In the genomic region with DNA sequence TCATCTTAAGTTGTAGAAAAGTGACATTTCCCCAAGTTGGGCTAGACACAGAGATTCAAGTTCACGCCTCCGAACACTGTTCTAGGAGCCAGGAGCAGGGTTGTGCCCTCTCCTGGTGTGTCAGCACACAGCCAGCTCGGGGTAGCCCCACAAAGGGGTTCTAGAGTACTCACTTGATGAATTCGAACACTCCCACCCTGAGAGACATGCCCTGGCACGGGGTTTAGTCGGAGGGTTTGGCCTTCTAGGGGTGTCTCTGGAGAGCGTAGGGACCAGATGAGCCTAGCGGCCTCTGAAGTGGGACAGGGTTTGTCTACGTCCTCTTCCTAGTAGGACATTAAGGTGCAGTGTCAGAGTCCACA, we compare ENCODE assay signal across 8 mouse cellular contexts. TPM values are rescaled to one million over a fixed set of nuclear protein-coding genes. Genes with fewer than 3 reads are reported as not detected.
DNase-seq lines count a peak whose midpoint lies in the region; ATAC-seq and TF ChIP-seq lines count a peak whose summit lies in the region.
"Had no signal": no experiment of that assay in that cellular context is flagged by ENCODE, and none has a peak within 500 bp of the region (broad histone marks: within the 10 kb centered on the region; RNA-seq: fewer than 3 reads in every experiment).

No protein-coding gene starts in this region.

- peaks cover 18% of the 10 kb centered on the region; the same call in 1 of the 2 replicates for H3K36me3 ChIP-seq in lung, embryonic 16.5 days (ENCODE audit: control insufficient read depth, insufficient read depth, low read length)
- H3K36me3 ChIP-seq in forebrain, embryonic 12.5 days (replicated peaks) = peaks cover 30% of the 10 kb centered on the region
- H3K36me3 ChIP-seq in intestine, postnatal 0 days (ENCODE audit: control insufficient read depth, insufficient read depth) = peaks cover 32% of the 10 kb centered on the region

- no peaks in the 10 kb centered on the region for H3K9me3 ChIP-seq in lung, embryonic 16.5 days (ENCODE audit: control insufficient read depth, low read length)
- H3K9me3 ChIP-seq in forebrain, embryonic 12.5 days = no peaks in the 10 kb centered on the region
- H3K9me3 ChIP-seq in intestine, postnatal 0 days (ENCODE audit: control insufficient read depth) = no peaks in the 10 kb centered on the region
- H3K9me3 ChIP-seq: limb, embryonic 15.5 days had no signal

- no peak for TF ChIP-seq POLR2A in olfactory bulb, adult 2 months (IDR thresholded peaks at IDR 0.05; ENCODE audit: insufficient read depth, low read depth, low read length)

- TF ChIP-seq CTCF in intestine, postnatal 0 days (IDR thresholded peaks at IDR 0.05; ENCODE audit: low read depth) = no peak
- TF ChIP-seq CTCF in olfactory bulb, adult 2 months (IDR thresholded peaks at IDR 0.05; ENCODE audit: insufficient read depth, low read depth, low read length) = peak; percentile 26; the same call in 1 of the 2 replicates

- no peaks in the 10 kb centered on the region for H3K27me3 ChIP-seq in lung, embryonic 16.5 days (ENCODE audit: control insufficient read depth, insufficient read depth, low read depth, low read length)
- H3K27me3 ChIP-seq in forebrain, embryonic 12.5 days = no peaks in the 10 kb centered on the region
- H3K27me3 ChIP-seq in intestine, postnatal 0 days (replicated peaks; ENCODE audit: control insufficient read depth, insufficient read depth, low read length) = no peaks in the 10 kb centered on the region
- H3K27me3 ChIP-seq: limb, embryonic 15.5 days had no signal

- H3K4me3 ChIP-seq in lung, embryonic 16.5 days (ENCODE audit: low read length) = no peak overlapping the region
- H3K4me3 ChIP-seq in forebrain, embryonic 12.5 days (replicated peaks) = no peak overlapping the region
- no peak overlapping the region for H3K4me3 ChIP-seq in intestine, postnatal 0 days (ENCODE audit: low read depth, low read length)
- no peak overlapping the region for H3K4me3 ChIP-seq in olfactory bulb, adult 2 months (ENCODE audit: insufficient read depth, low read depth, low read length)
- H3K4me3 ChIP-seq: limb, embryonic 15.5 days had no signal

- H3K4me1 ChIP-seq in lung, embryonic 16.5 days (replicated peaks; ENCODE audit: control insufficient read depth, insufficient read depth, low read length) = no peaks in the 10 kb centered on the region
- no peaks in the 10 kb centered on the region for H3K4me1 ChIP-seq in forebrain, embryonic 12.5 days
- H3K4me1 ChIP-seq in intestine, postnatal 0 days (replicated peaks; ENCODE audit: control insufficient read depth, insufficient read depth, low read length) = no peaks in the 10 kb centered on the region
- H3K4me1 ChIP-seq in olfactory bulb, adult 2 months (ENCODE audit: control insufficient read depth, insufficient read depth, low read length) = 0 out of 2 replicates have a peak, but pooled peaks cover under 1% of the 10 kb centered on the region
- H3K4me1 ChIP-seq: limb, embryonic 15.5 days had no signal

- peak; percentile 45 for ATAC-seq in lung, embryonic 16.5 days (ENCODE audit: low read depth)
- peak; percentile 67 for ATAC-seq in forebrain, embryonic 12.5 days (ENCODE audit: low FRiP score)
- ATAC-seq in intestine, postnatal 0 days = peak; percentile 47

- whole genome bisulfite sequencing in lung, embryonic 16.5 days = 78% methylated on average over 9 of the region's 9 CpGs
- 84% methylated on average over 9 of the region's 9 CpGs for WGBS in forebrain, embryonic 12.5 days
- 79% methylated on average over 9 of the region's 9 CpGs for WGBS in intestine, postnatal 0 days
- 68% methylated on average over 9 of the region's 9 CpGs for WGBS in olfactory bulb, adult 2 months

- no peak for DNase-seq in lung, postnatal 36 days
- DNase-seq in ovary, postnatal 36 days (ENCODE audit: low spot score) = no peak
- no peak for DNase-seq in cerebellum, adult 8-10 months

- no peak overlapping the region for H3K27ac ChIP-seq in lung, embryonic 16.5 days (ENCODE audit: low read length)
- H3K27ac ChIP-seq in forebrain, embryonic 12.5 days = no peak overlapping the region
- no peak overlapping the region for H3K27ac ChIP-seq in intestine, postnatal 0 days (ENCODE audit: low read depth, low read length)
- no peak overlapping the region for H3K27ac ChIP-seq in olfactory bulb, adult 2 months (ENCODE audit: insufficient read depth, low read depth, low read length)
- H3K27ac ChIP-seq: limb, embryonic 15.5 days had no signal

- H3K9ac ChIP-seq in lung, embryonic 16.5 days (ENCODE audit: low read length) = no peak overlapping the region
- no peak overlapping the region for H3K9ac ChIP-seq in forebrain, embryonic 12.5 days
- H3K9ac ChIP-seq in intestine, postnatal 0 days (ENCODE audit: low read depth, low read length) = no peak overlapping the region
- H3K9ac ChIP-seq: limb, embryonic 15.5 days had no signal

- H3K4me2 ChIP-seq in lung, embryonic 16.5 days (ENCODE audit: low read depth, low read length) = no peak overlapping the region
- H3K4me2 ChIP-seq in forebrain, embryonic 12.5 days = no peak overlapping the region
- H3K4me2 ChIP-seq in intestine, postnatal 0 days (replicated peaks; ENCODE audit: low read depth) = no peak overlapping the region
- H3K4me2 ChIP-seq: limb, embryonic 15.5 days had no signal

RNA-seq across cellular contexts. Expression of a gene that starts 10.3 kb away (rescaled TPM):
- 118 and 121 TPM in 2 replicates for polyA plus RNA-seq in lung, embryonic 16.5 days (2015; fragmentation: Nextera tagmentation; extraction: Ambion mirVana)
- polyA plus RNA-seq in forebrain, embryonic 12.5 days (2016; fragmentation: Nextera tagmentation; extraction: Ambion mirVana) = 109 and 114 TPM in 2 replicates
- polyA plus RNA-seq in intestine, postnatal 0 days (2015; fragmentation: Nextera tagmentation; extraction: Ambion mirVana) = 90.3 and 90.7 TPM in 2 replicates
- polyA plus RNA-seq in olfactory bulb, adult 2 months (2012; ENCODE audit: insufficient read depth, insufficient read length, low replicate concordance, missing spikeins) = not detected in 2 replicates

RNA-seq across cellular contexts. Expression of a gene that starts 11.2 kb away (rescaled TPM):
- polyA plus RNA-seq in lung, embryonic 16.5 days (2015; fragmentation: Nextera tagmentation; extraction: Ambion mirVana) = not detected in 2 replicates
- 0.13 TPM in 1 of 2 replicates, not detected in the other for polyA plus RNA-seq in forebrain, embryonic 12.5 days (2016; fragmentation: Nextera tagmentation; extraction: Ambion mirVana)
- polyA plus RNA-seq in intestine, postnatal 0 days (2015; fragmentation: Nextera tagmentation; extraction: Ambion mirVana) = not detected in 2 replicates
- polyA plus RNA-seq in olfactory bulb, adult 2 months (2012; ENCODE audit: insufficient read depth, insufficient read length, low replicate concordance, missing spikeins) = not detected in 2 replicates
- polyA plus RNA-seq: limb, embryonic 15.5 days had no signal
